Mouse (Mus musculus) left cerebral cortex, postnatal 25 days (tissue): ENCODE measurements around the gene Galntl5. TPM values are rescaled to one million over a fixed set of nuclear protein-coding genes. Genes with fewer than 3 reads are reported as not detected.

Experiments
- microRNA-seq, 2 experiments: library from miRNA; unstranded; fragments of <30 nt; microRNA quantifications; one replicate each; pipeline ENCODE4 v1.2.0; 2022
- total RNA-seq, 2 experiments: library from RNA; stranded (reverse); gene quantifications; 2 replicates each; pipeline ENCODE4 v1.2.3; 2021

Galntl5 gene
- total RNA-seq, 2 experiments from 2014 or later, result not detected

Small RNA genes within 50 kb of the gene (microRNA-seq; reads per million reads assigned to microRNA genes)
- 0 reads per million in 2 experiments for gene Gm26051

Other genes with a start within 250 kb of the Galntl5 start
- gene Prkag2, start 80.8 kb upstream of the Galntl5 start, total RNA-seq, result 100 to 1,000 TPM; 102 to 108 TPM
- gene Galnt11, start 40.4 kb downstream of the Galntl5 start, total RNA-seq, result 10 to 100 TPM; 48.7 to 50.1 TPM
- not detected for gene E130116L18Rik, start 41.7 kb downstream of the Galntl5 start, total RNA-seq